Mouse (Mus musculus): ENCODE measurements around the gene Ceacam11. TPM values are rescaled to one million over a fixed set of nuclear protein-coding genes. Genes with fewer than 3 reads are reported as not detected.

The Ceacam11 gene
- not detected for polyA plus RNA-seq (2014; fragmentation: Illumina TruSeq; extraction: RNeasy Lipid Tissue Mini Kit (QIAGEN cat#74804); ENCODE audit: low replicate concordance)

DNA sequence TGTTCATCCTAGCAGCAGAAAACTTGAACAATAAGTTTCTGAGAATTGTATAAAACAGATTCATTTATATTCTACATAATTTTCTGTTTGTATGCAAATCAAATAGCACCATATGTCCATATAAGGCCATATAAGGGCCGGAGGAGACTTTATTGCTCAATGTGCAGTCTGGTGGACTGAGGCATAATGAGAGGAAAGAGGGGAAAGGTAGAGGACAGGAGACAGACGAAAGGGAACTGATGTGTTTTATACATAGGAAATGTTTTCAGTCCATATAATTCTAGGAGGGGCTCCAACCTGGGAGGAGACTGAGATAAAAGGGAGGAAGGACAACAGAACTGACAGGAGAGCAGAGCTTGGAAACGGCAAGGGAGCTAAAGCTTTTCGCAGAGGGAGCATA lies at the start of gene Ceacam11:
TSS of gene Ceacam11 (plus strand) at position 301 of the 400 bp plus-strand sequence.

DNA sequence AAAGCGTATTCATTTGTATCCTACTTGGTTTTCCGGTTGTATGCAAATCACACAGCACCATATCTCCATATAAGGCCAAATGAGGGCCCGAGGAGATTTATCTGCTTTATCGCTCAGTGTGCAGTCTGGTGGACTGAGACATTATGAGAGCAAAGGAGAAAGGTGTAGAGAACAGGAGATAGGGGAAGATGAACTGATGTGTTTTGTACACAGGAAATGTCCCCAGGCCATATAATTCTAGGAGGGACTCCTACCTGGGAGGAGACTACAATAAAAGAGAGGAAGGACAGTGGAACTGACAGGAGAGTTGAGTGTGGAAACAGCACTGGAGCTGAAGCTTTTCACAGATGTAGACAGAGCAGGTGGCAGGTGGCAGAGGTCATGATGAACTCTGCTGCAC lies 37.7 kb downstream of the Ceacam11 start, which contains the start of gene Ceacam13:
TSS of gene Ceacam13 (plus strand) at position 301 of the 400 bp plus-strand sequence.

Other genes starting within 250 kb of the Ceacam11 start
- gene Ceacam14, start 159.5 kb upstream of the Ceacam11 start, polyA plus RNA-seq (2014; fragmentation: Illumina TruSeq; extraction: RNeasy Lipid Tissue Mini Kit (QIAGEN cat#74804); ENCODE audit: low replicate concordance), result not detected
- gene Gm5155, start 100.4 kb upstream of the Ceacam11 start, polyA plus RNA-seq (2014; fragmentation: Illumina TruSeq; extraction: RNeasy Lipid Tissue Mini Kit (QIAGEN cat#74804); ENCODE audit: low replicate concordance), result not detected
- not detected for gene Ceacam13, start 37.8 kb downstream of the Ceacam11 start, polyA plus RNA-seq (2014; fragmentation: Illumina TruSeq; extraction: RNeasy Lipid Tissue Mini Kit (QIAGEN cat#74804); ENCODE audit: low replicate concordance)
- not detected for gene Ceacam12, start 93.8 kb downstream of the Ceacam11 start, polyA plus RNA-seq (2014; fragmentation: Illumina TruSeq; extraction: RNeasy Lipid Tissue Mini Kit (QIAGEN cat#74804); ENCODE audit: low replicate concordance)
- not detected for gene Igfl3, start 204.4 kb downstream of the Ceacam11 start, polyA plus RNA-seq (2014; fragmentation: Illumina TruSeq; extraction: RNeasy Lipid Tissue Mini Kit (QIAGEN cat#74804); ENCODE audit: low replicate concordance)

Data from small intestine, adult 10 weeks (tissue).